Mouse (Mus musculus) intestine, embryonic 14.5 days (tissue): ENCODE data around the gene Gm49673. TPM values are rescaled to one million over a fixed set of nuclear protein-coding genes. Genes with fewer than 3 reads are reported as not detected.
"Not testable (repeated sequence)": the region's sequence is repeated elsewhere in the genome, so short reads cannot be mapped to it uniquely, and the experiment has no call there.

Source experiments
- ATAC-seq: fragments of 200-750 bp; cut with Nextera tagmentation; replicated peaks from 2 replicates; pipeline ENCODE4 v1.8.0; 2017; ENCODE audit warnings: low read depth, moderate number of reproducible peaks, moderate TSS enrichment, moderate library complexity; ENCODE audit not compliant: low FRiP score, low TSS enrichment
- DNase-seq: peaks from one replicate; pipeline ENCODE4 v3.0.0-alpha.2; 2018; ENCODE audit warnings: low spot score
- H3K27ac ChIP-seq: fragments of 300-500 bp; sonication (generic); 2 replicates; pipeline ENCODE4 v1.5.1; 2014; ENCODE audit warnings: low read depth, mild to moderate bottlenecking, control low read depth
- H3K27me3 ChIP-seq: fragments of 300-500 bp; sonication (generic); replicated peaks from 2 replicates; pipeline ENCODE4 v1.6.1; 2014; ENCODE audit warnings: low read length, control low read depth; ENCODE audit not compliant: control insufficient read depth, insufficient read depth
- H3K36me3 ChIP-seq: fragments of 300-500 bp; sonication (generic); 2 replicates; pipeline ENCODE4 v1.6.1; 2014; ENCODE audit warnings: low read length, control low read depth; ENCODE audit not compliant: control insufficient read depth, insufficient read depth
- H3K4me1 ChIP-seq: fragments of 300-500 bp; sonication (generic); replicated peaks from 2 replicates; pipeline ENCODE4 v1.6.1; 2014; ENCODE audit warnings: low read length, control low read depth, mixed read lengths; ENCODE audit not compliant: control insufficient read depth, insufficient read depth
- H3K4me2 ChIP-seq: fragments of 300-500 bp; sonication (generic); 2 replicates; pipeline ENCODE4 v1.6.1; 2014; ENCODE audit warnings: low read length
- H3K4me3 ChIP-seq: fragments of 300-500 bp; sonication (generic); 2 replicates; pipeline ENCODE4 v1.5.1; 2014; ENCODE audit warnings: low read depth, low read length, control low read depth, mixed read lengths
- H3K9ac ChIP-seq: fragments of 300-500 bp; sonication (generic); 2 replicates; pipeline ENCODE4 v1.6.1; 2014; ENCODE audit warnings: mild to moderate bottlenecking, low read length
- H3K9me3 ChIP-seq: fragments of 300-500 bp; sonication (generic); 2 replicates; pipeline ENCODE4 v1.6.1; 2016; ENCODE audit warnings: low read length, control low read depth; ENCODE audit not compliant: control insufficient read depth
- WGBS: fragments of 180-500 bp; shearing (Covaris S2); extraction: QIAGEN DNeasy Blood & Tissue Kit; methylation state at CpG from one replicate; pipeline ENCODE4 v1.1.7; 2014; 5-methylcytosine and 5-hydroxymethylcytosine counted together
- polyA plus RNA-seq: library from polyadenylated mRNA; unstranded; fragments of >200 nt; fragmentation: Nextera tagmentation; extraction: Ambion mirVana; gene quantifications from 2 replicates; pipeline ENCODE4 v1.2.1, GENCODE M21; 2014

The Gm49673 gene
- polyA plus RNA-seq, 1 experiment from 2014 or later, result 0.28 TPM

- not testable (repeated sequence) for H3K27me3 ChIP-seq, H3K4me3 ChIP-seq, H3K4me2 ChIP-seq, DNase-seq, H3K9ac ChIP-seq, H3K4me1 ChIP-seq, H3K36me3 ChIP-seq, H3K9me3 ChIP-seq, ATAC-seq, H3K27ac ChIP-seq
- no CpG with 5 or more reads among the region's 3 CpGs for WGBS
These were observed 24.6 kb downstream of the Gm49673 start for GRCm38 (mm10) chr17:8122974-8123373.

- ATAC-seq, DNase-seq, H3K4me1 ChIP-seq, H3K9me3 ChIP-seq, H3K27ac ChIP-seq, H3K27me3 ChIP-seq, H3K4me2 ChIP-seq, H3K9ac ChIP-seq, H3K36me3 ChIP-seq, H3K4me3 ChIP-seq: not testable (repeated sequence)
- WGBS, result no CpG with 5 or more reads among the region's 6 CpGs
These were observed 30.7 kb downstream of the Gm49673 start for GRCm38 (mm10) chr17:8116928-8117327.

- not testable (repeated sequence) for H3K27me3 ChIP-seq, H3K4me2 ChIP-seq, H3K9ac ChIP-seq, H3K4me1 ChIP-seq, H3K9me3 ChIP-seq, H3K4me3 ChIP-seq, H3K36me3 ChIP-seq, DNase-seq, H3K27ac ChIP-seq, ATAC-seq
- WGBS, result 81% methylated on average over 6 of the region's 11 CpGs
These were observed 31.2 kb downstream of the Gm49673 start for GRCm38 (mm10) chr17:8116378-8116777.

- not testable (repeated sequence) for DNase-seq, ATAC-seq, H3K27me3 ChIP-seq, H3K9me3 ChIP-seq, H3K27ac ChIP-seq, H3K4me3 ChIP-seq, H3K4me2 ChIP-seq, H3K36me3 ChIP-seq, H3K4me1 ChIP-seq, H3K9ac ChIP-seq
- WGBS, result no CpG with 5 or more reads among the region's 1 CpGs
These were observed 35.4 kb downstream of the Gm49673 start for GRCm38 (mm10) chr17:8112199-8112598.

- ATAC-seq, DNase-seq, H3K9me3 ChIP-seq, H3K4me1 ChIP-seq, H3K4me2 ChIP-seq, H3K27me3 ChIP-seq, H3K4me3 ChIP-seq, H3K27ac ChIP-seq, H3K9ac ChIP-seq, H3K36me3 ChIP-seq: not testable (repeated sequence)
- 62% methylated on average over 2 of the region's 6 CpGs for WGBS
These were observed 46.3 kb downstream of the Gm49673 start for GRCm38 (mm10) chr17:8101297-8101609.

- H3K36me3 ChIP-seq, H3K4me2 ChIP-seq, H3K27ac ChIP-seq, H3K9me3 ChIP-seq, ATAC-seq, H3K4me3 ChIP-seq, H3K27me3 ChIP-seq, H3K4me1 ChIP-seq, H3K9ac ChIP-seq, DNase-seq: not testable (repeated sequence)
- 53% methylated on average over 6 of the region's 26 CpGs for WGBS
These were observed 46.9 kb downstream of the Gm49673 start for GRCm38 (mm10) chr17:8100405-8101296.

GRCm38 (mm10) chr17:8096199-8096598 is 51.4 kb downstream of the Gm49673 start:
- 64% methylated on average over 3 of the region's 5 CpGs for WGBS
- ATAC-seq, DNase-seq: not testable (repeated sequence)

GRCm38 (mm10) chr17:8095653-8096052 is 51.9 kb downstream of the Gm49673 start:
- H3K27me3 ChIP-seq, DNase-seq, H3K36me3 ChIP-seq, H3K9me3 ChIP-seq, H3K4me1 ChIP-seq, ATAC-seq, H3K27ac ChIP-seq, H3K4me3 ChIP-seq, H3K9ac ChIP-seq, H3K4me2 ChIP-seq: not testable (repeated sequence)
- 77% methylated on average over 3 of the region's 5 CpGs for WGBS

More at GRCm38 (mm10) chr17:8096199-8096598, 51.4 kb downstream of the Gm49673 start:
- not testable (repeated sequence) for H3K9ac ChIP-seq, H3K4me1 ChIP-seq, H3K4me3 ChIP-seq, H3K36me3 ChIP-seq, H3K9me3 ChIP-seq, H3K27ac ChIP-seq, H3K4me2 ChIP-seq, H3K27me3 ChIP-seq
